Mouse (Mus musculus) lung, adult 18-20 months (tissue): ENCODE data around the gene Nit1.
"Not testable (repeated sequence)": the region's sequence is repeated elsewhere in the genome, so short reads cannot be mapped to it uniquely, and the experiment has no call there.

Experiments
- DNase-seq, 2 experiments: peaks; one replicate each; pipeline ENCODE4 v3.0.0; 2022; ENCODE audit warnings: mixed read lengths in 2 of 2

Nit1 gene

DNA sequence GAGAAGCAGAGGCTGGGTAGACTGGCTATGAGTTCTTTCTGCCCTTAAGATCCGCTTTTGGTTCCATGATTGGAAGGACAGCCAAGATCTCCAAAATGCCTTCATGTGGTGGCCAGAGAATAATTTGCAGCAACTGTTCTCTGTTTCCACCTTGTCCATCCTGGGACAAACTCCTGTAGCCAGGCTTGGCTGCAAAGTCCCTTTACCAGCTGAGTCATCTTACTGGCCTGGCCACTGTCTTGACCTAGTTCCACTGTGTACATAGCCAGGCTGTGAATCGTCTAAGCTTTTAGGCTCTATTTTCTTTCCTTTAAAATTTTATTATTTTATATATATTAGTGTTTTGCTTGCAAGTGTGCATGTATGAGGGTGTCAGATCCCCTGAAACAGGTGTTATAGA lies 3.8 kb upstream of the Nit1 start:
- no peak for DNase-seq

DNA sequence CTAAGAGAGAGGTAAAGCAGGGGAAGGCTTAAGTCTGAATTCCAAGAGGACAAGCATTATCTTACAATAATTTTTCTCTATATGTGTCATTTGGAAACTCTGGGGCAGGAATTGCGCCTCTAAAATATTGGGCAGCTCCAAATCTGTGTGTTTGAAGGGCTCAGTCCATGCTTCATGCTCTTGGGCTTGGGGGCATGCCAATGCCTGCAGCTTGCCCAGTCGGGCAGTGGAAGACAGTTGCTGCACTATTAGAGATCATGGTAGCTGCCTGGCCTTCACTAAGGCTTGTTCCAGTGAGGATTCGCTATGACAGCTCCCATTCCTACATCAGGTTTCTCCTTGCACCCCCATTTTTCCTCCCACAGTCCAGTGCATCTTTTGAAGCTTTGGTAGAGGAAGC lies 3.2 kb upstream of the Nit1 start:
- DNase-seq = no peak

DNA sequence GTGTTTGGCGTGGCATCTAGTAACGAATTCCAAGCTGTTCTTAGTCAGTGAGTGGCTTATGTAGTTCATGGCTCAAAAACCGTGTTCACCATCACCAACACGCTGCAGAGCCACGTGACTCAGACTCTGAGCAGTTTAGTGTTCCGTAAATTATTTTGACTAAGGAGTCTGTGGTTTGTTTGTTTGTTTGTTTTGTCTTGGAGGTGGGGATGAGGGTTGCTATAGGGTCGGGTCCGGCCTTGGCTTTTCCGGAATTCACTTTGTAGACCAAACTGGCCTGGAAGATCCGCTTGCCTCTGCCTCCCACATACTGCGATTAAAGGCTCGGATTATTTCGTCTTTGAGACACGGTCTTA lies 627 bp upstream of the Nit1 start:
- no peak for DNase-seq

DNA sequence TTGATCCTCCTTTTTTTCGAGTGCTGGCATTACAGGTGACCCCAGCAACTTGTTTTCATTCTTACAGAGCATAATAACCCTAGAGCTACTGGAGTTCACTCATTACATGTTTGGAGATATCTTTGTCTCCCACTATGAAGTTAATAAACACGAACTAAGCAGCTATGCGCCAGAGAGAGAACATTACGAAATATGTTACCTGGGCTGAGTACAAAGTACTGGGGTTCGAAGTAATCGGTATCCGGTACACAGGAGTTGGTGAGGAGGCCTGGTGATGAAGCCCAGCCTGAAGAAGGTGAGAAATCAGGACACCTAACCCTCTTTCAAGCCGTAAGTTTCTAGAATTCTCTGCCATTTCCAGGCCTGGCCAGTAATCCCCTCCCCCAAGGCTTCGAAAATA lies 731 bp downstream of the Nit1 start:
- DNase-seq = no peak

DNA sequence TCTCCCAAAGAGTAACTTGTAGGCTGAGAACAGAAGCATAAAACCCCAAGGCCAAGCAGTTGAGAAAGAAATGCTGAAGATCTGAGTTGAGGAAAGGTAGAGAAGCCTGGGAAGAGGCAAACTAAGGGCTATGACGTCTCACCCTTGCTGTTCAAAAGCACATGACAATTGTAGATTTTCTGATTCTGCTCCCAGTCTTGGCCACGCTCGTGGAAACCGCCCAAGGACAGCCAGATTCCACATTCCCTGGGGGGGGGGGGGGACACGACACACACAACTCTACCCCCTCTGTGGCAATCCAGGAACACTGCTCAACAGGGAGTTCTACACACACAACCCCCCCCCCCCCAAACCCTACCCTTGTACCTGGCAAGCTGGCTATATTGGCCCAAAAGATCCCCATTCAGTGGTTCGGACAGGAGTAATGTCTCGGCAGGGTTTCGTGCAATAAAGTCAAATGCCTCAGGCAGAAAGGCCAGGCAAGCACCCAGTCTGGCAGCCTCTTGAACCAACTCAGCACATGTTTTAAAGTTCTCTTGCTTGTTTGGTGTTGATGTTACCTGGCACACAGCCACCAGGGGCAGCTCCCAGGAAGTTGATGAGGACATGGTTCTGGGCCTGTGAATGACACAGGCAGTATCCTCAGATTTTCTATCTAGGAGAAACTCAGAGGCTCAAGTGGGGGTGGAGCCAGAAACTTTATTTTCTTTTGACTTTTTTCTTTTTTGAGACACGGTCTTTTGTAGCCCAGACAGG lies 1.3 kb downstream of the Nit1 start:
- peak; percentile 57 to 74 for DNase-seq

DNA sequence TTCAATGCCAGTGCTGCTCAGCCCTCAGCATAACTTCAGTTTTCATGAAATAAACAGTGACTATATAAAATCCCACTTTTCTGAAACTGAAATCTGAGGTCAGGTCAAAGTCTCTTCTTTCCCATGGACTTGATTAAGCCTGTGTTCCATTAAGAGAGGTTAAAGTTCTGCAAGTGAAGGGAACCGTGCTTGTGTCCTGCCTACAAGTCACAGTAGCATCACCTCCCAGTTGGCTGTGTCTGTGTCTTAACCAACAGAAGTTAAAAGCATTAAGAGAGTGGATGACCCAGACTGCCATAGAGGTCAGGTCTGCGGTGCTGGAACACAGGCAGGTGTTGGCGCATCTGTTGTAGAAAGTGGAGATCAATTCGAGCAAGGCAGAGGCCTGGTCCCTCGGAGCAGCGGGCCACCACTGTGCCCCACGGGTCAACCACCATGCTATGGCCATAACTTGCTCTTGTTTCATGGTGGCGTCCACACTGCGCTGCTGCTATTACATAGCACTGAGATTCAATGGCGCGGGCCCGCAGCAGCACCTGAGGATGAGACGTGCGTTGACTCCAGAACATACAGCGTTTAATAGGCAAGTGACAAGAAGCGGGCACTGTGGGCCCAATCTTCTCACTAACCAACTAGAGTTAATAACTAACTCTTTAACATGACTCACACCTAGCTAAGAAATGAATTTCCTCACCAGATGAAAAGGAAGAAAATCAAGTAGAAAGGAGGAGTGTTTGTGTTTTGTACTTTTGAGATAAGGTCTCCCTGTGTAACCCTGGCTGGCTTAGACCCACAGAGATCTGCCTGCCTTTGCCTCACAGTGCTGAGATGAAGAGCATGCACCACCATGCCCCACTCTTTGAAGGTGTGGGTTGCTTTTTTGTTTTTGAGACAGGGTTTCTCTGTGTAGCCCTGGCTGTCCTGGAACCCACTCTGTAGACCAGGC lies 2.9 kb downstream of the Nit1 start:
- no peak for DNase-seq

DNA sequence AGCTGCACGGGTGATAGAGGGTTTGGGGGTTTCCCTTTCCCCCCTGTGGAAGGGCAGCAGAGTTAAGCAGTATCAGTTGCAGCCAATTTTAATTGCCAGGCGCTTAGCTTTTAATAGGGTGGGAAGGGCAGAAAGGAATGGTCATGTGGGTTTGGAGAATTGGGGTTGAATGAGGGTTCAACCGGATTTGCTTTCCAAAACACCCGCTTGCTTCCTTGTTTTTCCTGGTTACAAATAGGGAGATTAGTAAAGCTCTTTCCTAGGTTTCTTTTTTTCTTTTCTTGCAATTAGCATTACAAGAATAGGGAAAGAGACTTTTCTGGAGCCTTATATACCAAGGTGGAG lies 15.3 kb downstream of the Nit1 start:
- DNase-seq = no peak

DNA sequence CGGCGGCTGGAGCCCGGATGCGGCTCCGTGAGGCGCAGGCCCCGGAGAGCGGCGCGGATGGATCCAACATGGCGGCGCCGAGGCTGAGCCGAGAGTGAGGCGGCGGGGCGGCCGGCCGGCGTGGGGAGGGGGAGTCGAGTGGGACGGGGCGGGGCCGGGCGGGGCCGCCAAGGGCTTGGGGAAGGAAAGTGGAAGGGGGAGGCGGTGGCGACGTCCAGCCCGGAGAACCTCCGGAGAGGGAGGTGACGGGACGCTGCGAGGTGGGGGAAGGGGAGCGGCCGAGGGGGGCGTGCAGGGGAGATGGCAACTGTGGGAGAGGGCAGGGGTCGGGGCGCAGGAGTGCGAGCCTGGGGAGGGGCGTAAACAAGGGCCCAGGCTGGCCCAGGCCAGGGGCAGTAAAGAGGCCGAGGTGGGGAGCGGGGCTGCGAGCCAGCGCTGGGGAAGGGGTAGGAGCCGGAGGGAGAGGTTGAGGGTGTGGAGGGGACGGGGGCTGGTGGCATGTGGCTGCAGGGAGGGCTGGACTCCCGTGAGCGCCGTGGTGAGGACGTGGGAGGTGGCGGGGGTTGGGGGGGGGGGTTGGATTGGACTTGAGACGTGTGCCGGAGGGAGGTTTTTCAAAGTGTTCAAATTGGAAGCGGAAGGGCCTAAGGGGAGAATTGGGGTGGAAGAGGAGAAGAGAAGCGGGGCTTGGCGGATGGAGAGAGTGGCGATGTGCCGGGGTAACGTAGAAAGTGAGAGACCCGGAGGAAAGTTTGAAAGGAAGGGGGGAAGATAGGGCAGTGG lies 15.8 kb downstream of the Nit1 start:
- DNase-seq = peak in 1 of 2 experiments; percentile 77

DNA sequence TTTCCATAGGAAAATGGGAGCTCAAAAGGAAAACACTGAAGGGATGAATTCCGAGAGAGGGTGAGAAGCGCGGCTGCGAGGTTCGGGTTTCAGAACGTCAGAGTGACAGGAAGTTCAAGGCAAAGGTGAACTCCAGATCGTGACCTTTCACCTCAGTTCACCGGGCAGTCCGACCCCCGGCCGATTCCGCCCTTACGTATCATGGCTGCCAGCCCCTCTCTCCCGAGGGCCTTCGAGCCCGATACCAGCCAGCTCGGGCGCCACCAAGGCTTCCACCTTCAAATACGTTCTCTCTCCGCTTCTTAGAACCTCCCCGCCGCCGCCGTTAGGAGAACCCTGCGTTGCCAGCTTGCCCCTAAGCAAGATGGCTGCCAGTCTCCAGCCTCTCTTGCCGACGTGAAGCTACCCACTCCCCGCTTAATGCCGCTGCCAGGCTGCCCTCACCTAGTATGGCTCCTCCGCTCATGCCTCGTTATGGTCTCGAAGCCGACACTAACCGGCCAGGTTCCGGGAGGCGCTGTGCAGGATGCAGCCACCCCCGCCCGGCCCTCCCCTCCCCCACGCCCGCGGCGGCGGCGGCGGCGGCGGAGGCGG lies 16.5 kb downstream of the Nit1 start, which contains the start of gene Dedd:
TSS of gene Dedd (plus strand) at position 307 of the 594 bp plus-strand sequence.
- peak; percentile 94 for DNase-seq

DNA sequence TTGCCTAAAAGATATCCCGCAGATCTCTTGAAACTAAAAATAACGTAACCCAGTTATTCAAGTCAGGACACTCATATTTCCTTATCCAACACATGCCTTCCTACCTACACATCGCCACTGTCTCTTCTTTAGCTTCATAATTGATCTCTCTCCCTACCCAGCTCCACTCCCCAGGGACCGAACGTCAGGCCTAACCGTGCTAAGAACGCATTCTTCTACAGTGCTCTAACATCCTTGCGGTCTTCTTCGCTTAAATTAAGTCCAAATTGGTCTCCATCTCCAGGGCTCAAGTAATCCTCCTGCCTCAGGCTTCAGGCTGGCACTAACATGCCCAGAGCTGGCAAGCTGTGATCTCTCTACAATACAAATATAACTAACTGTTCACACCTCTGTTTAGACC lies 17.2 kb downstream of the Nit1 start:
- no peak for DNase-seq

DNA sequence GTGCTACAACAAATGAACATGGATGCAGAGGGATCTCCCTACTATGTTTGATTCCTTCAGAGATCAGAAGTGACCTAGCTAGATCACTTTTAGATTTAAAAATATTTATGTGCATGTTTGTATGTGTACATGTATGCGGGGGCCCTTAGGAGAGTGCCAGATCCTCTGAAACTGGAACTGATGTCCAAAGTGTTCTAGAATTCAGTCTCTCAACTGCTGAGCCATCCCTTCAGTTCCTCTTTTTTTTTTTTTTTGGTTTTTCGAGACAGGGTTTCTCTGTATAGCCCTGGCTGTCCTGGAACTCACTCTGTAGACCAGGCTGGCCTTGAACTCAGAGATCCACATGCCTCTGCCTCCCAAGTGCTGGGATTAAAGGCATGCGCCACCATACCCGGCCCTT lies 18.9 kb downstream of the Nit1 start:
- not testable (repeated sequence) for DNase-seq

DNA sequence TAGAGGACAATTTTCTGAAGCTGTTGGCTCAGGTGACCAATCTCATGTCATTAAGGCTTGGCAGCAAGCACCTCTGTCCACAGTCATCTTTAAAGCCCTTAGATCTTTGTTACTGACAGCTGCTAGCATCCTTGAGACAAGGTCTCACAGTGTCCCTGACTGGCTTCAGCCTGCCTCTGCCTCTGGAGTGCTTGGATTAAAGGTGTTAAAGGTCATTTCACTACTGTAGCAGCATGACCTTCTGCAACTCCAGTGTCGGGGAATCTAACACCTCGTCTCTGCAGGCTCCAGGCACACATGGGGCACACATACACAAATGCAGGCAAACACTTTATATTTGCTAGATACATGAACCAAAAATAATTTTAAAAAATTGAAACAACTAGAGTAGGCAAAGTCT lies 19.9 kb downstream of the Nit1 start:
- no peak for DNase-seq

DNA sequence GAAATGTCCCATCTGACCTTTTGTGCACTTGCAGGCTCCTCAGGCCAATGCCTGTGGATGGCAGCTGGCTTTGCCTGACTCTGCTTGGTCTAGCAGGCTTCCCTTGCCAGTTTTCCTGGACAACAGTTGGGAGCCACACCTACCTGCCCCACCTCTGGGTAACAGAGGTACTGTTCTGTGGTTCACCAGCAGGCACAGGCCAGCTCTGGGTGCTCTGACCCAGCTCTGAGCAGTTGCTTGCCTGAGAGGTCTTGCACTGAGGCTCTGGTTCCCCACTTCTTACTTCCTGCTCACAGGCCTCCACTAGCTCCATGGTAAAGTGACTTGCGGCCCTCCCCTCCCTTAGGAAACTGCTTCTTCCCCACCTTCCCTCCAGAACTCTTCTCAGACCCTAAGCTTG lies 23.4 kb downstream of the Nit1 start:
- DNase-seq = peak in 1 of 2 experiments; percentile 31

DNA sequence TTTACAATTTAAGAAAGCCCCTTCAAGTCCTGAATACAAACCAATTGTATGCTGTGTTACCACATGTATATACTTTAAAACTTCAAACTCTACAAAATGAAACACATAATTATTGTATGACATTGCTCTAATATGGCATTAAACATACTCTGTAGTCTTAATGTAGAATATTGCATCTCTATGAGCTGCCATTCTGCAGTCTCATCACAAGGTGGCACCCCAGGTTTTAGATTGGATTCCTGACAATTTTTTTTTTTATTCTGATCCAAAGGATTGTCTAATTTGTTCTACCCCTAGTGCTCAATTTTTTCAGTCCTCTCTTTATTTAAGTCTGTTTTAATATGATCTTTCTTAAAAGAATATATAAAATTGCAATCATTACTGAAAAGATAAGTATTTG lies 24.0 kb downstream of the Nit1 start:
- DNase-seq = no peak

DNA sequence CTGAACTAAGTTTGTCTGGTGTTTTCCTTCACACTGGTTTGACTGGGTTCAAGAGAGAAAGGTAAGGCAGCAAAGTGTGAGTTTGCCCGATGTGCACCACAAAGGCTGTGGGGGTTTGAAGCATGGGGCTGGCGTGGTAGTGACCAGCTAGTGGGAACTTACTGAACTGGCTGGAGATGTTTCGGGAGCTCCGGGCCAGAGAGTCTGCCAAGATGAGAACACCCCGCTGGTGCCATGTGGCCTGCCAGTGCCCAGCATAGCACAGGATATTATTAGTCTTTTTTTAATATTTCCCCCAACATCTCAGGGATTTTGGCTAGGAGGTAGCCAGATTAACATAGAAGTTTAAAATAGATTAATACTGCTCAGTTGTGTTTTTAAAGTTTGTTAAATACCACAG lies 25.3 kb downstream of the Nit1 start:
- no peak for DNase-seq

DNA sequence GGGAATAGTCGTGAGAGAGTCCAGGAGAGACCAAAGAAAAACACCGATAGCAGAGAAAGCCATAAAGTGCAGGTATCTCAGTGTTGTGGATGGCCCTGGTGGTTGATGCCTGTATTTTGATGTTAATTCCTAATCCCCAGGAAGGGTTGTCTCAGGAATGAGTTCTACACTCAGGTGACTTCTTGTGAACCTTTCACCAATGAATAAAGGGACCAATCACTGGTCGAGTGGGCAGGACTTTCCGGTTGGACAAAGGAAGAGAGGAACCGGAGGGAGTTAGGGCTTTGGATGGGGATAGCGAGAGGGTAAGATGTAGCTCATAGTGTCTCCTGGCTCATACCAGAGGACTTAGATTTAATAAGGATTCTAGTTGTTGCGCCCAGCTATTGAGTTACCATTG lies 25.7 kb downstream of the Nit1 start:
- DNase-seq = no peak

DNA sequence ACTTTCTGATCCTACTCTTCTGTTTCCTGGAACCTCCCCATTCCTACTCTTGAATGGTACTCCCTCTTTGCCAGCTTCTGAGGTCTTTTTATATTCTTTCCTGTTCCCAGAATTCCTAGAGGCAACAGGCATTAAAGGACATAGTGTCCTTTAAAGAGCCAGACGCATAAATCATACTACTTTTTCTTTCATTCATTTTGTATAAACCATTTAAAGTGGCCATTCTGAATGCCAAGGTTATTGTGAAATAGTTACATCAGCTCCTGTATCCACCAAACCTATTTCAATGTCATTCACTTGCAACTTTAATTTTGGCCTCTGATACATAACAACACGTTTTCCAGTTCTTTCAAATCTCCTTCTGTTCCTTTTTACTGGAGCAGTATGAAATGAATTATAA lies 36.1 kb downstream of the Nit1 start:
- no peak for DNase-seq

DNA sequence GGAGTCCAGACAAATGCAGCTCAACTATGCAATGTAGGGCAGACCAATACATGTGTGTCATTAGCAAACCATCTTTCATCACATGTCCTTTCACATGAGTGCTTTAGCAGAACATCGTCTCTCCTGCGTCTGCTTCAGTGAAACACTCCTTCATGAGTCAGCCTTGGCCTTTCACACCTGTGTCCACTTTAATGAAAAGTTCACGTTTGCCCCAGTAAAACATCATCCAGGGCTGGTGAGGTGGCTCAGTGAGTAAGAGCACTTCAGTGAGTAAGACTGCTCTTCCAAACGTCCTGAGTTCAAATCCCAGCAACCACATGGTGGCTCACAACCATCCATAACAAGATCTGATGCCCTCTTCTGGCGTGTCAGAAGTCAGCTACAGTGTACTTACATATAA lies 39.3 kb downstream of the Nit1 start:
- DNase-seq = not testable (repeated sequence)

DNA sequence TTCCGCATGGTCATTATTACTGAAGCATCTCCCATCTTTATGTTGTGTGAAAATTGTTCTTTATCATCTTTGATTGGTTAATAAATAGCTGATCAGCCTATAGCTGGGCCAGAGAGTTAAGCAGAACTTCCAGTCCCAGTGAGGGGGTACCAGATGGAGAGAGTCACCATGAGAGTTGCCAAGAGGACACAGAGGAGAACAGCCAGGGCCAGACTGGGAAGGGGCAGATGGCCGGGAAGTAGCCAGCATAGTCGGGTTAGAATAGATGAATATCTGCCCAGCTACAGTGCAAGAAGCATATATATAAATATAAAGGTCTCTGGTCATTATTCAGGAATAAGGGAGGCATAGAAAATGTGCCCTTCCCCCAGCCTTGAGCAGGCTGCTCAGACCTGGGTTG lies 47.2 kb downstream of the Nit1 start:
- no peak for DNase-seq

DNA sequence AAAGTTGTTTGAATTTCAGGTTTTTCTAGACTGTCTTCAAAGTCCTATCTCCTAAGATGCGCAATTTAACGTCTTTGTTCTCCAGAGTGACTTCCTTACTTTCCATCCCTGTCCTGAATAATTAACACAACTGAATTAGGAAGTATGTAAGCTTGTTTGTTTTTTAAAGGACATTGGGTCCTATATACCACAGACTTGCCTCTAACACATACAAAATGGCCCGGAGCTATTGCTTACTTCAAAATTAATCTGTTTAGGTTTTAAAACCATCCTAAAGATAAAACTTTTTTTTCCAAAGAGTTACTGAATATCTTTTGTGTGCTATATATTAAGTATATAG lies 50.4 kb downstream of the Nit1 start:
- no peak for DNase-seq

DNA sequence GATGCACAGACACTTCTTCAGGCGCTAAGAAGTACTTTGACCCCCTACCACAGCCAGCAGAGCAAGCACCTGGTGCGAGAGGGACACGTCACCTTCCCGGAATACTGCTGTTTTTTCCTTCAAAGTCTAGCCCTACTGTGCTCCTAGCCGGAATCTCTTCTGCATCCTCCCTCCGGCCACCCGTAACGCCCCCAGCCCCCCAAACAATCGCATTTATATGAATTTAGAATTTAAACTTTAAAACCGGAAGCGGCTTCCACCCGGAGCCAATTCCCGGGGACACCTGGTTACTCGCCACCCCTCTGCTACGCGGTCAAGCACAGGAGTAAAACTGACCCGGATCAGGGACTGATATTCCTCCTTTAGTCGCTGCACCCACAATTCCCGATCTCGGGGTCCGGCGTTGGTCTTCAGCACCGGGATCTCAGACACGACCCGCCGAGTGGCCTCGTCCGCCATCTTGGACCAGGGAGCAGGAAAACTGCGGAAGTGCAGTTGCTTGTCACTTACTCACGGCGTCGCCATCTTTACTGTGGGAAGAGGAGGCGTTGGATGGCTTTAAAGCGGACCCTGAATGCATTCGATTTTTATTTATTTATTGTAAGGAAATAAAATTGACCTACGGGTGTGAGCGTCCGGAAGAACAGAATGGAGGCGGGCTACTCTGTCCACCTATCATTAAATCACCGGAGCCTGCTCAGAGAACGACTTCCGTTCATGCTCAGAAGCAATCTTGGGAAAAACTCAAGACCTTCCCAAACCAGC lies 51.0 kb downstream of the Nit1 start, which contains the start of gene Ufc1:
TSS of gene Ufc1 (minus strand) at position 727 of the 765 bp plus-strand sequence.
- DNase-seq = peak; percentile 88 to 90

DNA sequence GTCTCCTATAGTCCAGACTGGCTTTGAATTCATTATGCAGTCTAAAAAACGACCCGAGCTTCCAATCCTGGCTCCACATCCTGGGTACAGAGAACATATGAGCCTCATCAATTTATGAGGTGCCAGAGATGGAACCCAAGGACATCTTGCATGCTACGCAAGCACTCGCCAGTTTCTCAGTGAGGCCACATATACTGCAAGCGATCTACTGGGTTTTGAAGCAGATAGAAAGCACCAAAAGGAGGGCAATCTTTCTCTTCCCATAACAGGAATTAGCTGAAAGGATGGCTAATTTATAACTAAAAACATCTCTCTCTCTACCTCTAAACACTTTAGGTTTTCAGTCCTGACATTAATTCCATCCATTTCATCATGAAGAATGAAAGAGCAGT lies 51.5 kb downstream of the Nit1 start:
- no peak for DNase-seq
